Mouse (Mus musculus) neural tube, embryonic 10.5 days (tissue): Measurements from ENCODE around the gene Ugt2a2.
"Not testable (repeated sequence)": the region's sequence is repeated elsewhere in the genome, so short reads cannot be mapped to it uniquely, and the experiment has no call there.

Experiments used
- DNase-seq: peaks from one replicate; pipeline ENCODE4 v3.0.0-alpha.2; 2017; ENCODE audit warnings: low spot score; ENCODE audit errors: extremely low spot score

Ugt2a2 gene

DNA sequence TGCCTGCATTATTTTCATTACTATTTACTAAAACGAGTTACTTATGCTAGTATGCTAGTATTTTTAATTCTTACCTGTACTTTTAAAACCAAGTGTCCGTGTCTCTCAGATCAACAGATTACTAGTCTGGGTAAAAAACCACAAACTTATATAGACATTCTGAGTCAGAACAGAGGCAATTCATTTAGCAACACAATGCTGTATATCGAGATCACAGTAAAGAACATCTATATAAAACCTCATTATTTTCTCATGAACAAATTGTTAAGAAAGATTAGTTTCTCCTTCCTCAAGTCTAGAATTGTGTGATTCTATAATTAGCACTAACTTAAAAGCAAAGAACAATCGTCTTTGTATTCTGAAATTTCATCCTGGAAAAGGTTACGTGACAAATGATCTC, at the start of gene Ugt2a2:
Ugt2a2 (minus strand) TSS at position 101 of the 400 bp plus-strand sequence.
- no peak for DNase-seq

DNA sequence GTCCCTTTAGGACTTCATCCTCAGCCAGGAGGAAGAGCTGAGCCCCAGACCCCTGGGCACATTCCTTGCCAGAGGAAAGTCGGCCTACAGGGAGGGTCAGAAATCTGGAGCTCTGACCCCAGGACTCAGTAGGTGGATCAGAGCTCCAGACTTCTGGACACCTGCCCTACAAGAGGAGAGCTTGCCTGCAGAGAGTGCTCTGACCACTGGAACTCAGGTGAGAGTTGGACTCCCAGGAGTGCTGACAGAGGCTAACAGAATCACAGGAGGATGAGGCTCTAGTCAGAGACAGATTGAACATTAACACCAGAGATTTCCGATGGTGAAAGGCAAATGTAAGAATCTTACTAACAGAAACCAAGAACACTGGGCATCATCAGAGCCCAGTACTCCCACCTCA, 41.5 kb upstream of the Ugt2a2 start:
- not testable (repeated sequence) for DNase-seq

DNA sequence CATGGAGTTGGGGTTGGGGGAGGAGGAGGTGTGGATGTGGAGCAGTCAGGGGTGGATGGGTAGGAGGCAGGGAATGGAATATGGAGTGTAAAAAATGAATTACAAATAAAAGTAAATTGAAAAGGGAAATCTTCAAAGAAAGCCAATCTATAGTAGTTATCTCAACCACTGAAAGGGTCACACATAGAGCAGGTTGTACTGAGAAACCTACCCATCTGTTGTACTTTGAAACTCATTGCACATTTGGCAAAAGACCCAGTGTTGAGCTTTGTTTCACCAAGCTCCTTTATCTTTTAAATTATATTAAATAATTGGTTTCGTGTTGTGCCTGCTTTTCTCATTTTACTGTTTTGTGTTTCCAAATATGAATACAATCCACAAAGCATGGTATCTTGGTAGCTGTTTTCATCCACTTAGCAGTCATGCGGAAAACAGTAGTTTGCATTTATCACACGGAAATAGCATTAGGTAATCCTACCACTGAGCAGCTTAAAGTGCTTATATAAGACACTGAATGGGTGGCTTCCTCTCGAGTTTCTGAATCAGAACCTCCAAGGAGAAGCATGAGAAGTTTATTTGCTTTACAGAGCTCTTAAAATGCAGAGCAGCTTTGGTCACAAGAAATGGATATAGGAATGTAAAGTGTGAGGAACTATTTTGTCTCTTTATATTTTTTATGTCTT, 23.9 kb upstream of the Ugt2a2 start:
- DNase-seq: no peak

DNA sequence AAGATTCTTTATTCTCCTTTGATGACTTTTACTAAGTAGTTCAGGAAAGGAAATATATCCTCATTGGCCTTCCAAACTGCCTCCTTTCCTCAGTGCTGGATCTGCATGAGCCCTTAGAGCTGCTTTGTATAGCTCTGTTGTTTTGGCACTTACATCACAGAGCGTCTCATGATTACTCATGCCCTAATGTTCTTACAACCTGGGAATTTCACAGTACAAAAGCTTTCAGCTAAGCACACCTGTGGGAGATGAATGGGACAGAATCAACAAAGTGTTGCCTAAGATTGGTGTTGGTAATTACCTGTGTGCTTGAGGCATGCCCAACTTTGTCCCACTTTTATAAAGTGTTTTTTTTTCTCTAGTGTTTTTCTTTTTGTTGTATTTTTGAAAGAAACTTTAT, 20.6 kb upstream of the Ugt2a2 start:
- DNase-seq: no peak

DNA sequence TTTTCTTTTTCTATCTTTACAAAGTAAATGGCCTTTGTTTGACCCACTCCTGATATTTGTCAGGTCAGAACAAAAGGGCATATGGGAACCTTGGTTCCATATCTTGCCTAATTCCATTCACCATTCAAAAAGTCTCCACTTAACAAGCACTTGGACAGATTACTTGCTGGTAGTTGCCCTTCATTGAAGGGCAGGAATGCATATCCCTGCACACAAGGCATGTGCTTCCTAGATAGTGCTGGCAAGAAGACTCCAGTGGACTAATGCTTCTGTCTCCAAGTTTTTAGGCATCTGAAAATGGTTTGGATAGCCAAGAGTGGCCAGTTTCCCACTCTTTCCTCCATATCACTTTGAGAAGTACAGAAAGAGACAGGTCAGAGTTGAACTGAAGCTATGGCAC, 17.3 kb upstream of the Ugt2a2 start:
- DNase-seq: no peak

DNA sequence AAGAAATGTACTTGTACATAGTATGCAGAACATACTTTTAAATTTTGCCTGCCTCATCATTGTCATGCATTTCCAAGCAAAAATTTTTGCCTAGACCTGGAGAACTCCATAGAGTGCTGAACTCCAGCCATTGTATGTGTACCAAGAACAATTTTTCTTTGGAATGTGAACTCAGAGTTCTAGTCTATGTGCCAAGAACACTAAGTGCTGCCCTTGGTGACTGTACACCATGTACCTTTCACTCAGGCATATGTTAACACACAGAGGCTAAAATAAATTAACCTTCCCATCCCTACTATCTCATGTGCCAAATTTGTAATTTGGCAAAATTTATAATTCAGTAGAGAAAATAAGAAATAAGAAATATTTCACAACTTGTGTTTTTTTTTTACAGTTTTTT, 16.9 kb upstream of the Ugt2a2 start:
- no peak for DNase-seq

DNA sequence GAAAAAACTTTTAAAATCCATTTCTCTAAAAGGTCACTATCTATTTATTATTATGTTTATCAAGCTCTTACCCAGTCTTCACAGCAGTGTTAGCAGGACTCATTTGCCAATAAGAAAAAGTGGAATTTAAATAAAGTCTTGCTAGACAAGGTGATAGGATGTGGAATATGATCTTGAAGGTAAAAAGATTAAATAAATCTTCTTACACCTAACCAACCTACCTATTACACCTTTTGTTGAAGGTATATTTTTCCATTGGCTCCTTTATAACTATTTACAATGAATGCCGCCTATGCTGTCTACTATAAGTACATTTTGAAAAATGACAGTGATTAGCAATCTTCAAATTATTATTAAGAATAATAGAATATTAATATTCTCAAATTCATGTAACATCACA, 8.7 kb upstream of the Ugt2a2 start, which contains the start of gene Ugt2a1:
Ugt2a1 (minus strand) TSS at position 101 of the 400 bp plus-strand sequence.
- no peak for DNase-seq

DNA sequence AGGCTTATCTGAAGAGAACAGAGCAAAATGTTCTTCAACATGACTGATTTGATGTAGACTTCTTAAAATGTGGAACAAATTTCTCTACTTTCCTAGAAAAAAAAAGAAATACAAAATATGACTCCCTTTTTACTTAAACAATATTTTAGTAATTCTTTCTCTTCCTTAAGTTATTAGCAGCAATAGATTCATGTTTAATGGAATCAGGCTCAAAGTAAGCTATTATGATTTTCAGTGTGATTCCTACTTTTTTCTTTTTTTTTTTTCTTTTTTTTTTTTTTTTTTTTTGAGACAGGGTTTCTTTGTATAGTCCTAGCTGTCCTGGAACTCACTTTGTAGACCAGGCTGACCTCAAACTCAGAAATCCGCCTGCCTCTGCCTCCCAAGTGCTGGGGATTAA, 4.6 kb upstream of the Ugt2a2 start, which contains the start of gene Gm43638:
Gm43638 (minus strand) TSS at position 101 of the 400 bp plus-strand sequence.
- not testable (repeated sequence) for DNase-seq

DNA sequence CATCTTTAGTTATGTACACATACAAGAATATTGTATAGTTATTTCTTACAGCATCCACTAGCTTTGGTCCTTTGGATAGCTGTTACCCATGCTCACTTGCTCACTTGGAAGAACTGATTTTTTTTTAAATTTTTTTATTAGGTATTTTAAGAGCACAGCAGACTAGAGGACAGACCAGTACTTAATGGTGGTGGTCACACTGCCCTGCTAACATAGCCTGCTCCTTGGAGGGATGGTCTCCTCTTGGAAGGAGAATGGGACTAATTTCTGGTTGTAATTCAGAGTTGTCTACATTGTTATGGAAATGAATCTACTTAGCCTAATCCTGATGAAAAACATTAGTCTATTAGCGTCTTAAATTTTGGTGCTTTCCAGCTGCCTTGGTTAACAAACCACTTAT, 23.2 kb downstream of the Ugt2a2 start:
- no peak for DNase-seq

DNA sequence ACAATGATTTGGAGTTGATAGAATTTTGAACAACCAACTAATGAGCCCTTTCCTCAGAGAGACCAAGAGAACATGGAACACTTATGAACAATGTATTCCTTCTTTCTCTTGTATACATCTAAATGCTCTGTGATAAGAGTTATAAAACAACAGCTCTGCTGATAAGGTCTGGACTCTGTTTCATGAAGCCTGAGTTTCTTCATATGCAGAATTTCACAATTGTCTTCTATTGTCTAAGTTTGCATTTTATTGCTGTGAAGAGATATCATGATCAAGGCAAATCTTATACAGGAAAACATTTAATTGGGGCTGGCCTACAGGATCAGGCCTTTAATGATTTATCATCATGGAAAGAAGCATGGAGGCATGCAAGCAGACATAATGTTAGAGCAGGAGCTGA, 24.4 kb downstream of the Ugt2a2 start:
- no peak for DNase-seq

DNA sequence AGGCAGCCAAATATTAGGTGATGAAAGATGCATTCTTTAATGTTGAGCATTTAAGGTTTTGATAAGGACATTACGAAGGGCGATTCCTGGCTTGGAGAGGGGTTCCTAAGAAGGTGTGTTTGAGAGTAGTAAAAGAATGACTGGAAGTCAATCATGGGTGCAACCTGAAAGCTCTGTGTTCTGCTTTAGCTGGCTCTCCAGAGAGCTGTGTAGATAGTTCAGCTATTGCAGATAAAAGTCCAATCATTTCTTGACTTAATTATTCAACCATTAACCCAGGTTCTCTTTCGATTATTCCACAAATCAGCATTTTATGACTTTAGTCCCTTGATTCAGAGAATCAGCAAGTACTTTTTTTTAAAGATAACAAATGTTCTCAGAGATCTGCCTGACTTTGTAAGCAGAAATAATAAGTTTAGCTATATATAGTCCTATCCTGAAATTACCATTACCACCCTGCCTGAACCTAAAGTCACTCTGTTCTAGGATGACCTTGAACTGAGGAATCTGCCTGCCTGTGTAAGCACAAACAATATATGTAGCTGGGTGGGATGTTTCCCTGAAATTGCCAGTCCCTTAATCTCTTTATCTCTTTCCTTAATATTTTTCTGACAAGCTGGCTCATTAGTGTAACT, 25.7 kb downstream of the Ugt2a2 start:
- no peak for DNase-seq

DNA sequence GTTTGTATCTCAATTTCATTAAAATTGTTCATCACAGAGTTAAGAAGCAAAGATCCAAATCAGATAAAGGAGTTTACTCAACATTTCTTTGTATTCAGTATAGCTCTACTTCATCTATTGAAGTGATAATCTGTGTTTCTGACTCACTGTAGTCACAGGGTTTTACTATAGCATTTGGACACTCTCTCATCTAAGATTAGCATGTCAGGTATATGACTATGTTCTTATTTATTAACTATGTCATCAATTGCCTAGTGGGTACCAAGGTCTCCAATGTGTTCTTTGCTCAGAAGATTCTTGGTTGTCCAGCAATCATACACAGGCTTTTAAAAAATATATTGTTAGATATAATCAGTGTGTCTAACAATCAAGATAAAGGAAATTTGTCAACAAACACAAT, 26.5 kb downstream of the Ugt2a2 start:
- DNase-seq: no peak

DNA sequence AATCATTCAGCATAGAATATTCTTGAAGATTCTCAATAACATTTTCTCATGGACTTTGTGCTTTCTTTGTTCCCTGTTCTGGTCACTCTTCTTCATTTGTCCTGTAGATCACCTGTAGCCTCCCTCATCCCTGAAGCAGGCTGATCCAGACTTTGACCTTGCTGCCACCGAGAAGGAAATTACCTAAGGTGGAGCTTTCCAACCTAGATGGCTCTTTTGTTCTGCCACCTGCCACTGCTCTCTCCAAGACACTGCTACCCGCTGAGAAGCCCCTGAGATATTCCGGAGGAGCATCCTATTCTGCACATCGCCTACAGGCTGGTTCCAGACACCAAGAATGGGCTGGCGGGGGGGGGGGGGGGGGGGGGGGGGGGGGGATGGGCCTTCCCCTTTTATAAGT, 29.5 kb downstream of the Ugt2a2 start:
- not testable (repeated sequence) for DNase-seq

DNA sequence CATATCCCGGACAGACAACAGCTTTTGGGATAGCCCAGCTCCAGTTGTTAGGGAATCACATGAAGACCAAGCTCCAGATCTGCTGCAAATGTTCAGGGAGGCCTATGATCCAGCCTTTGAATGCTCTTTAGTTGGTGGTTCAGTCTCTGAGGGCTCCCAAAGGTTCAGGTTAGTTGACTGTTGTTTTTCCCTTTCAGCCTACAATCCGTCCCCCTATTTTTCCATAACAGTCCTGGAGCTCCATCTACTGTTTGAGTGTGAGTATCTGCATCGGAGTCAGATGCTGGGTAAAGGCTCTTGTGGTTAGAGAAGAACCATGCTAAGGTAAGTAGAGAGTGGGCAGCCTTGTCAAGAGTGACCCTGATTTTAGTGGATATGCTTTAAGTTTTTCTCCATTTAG, 45.8 kb downstream of the Ugt2a2 start:
- no peak for DNase-seq

DNA sequence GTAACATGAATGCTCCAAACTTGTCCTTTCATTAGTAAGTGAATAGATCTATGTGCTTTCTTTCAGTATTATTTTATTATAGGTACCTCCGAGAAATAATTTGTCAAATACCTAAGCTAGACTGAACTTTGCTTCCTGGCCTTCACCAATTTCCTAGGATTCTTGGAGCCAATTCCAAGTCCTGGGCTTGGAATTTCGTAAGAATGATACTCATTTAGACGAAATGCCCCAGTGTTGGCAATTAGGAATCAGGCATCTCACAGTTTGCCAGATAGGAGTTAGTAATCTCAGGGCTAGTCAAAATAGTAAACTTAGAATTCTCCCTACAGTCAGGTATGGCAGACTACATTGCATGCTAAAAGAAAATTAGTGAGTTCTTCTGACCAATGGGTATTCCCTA, 56.4 kb downstream of the Ugt2a2 start:
- DNase-seq: no peak

DNA sequence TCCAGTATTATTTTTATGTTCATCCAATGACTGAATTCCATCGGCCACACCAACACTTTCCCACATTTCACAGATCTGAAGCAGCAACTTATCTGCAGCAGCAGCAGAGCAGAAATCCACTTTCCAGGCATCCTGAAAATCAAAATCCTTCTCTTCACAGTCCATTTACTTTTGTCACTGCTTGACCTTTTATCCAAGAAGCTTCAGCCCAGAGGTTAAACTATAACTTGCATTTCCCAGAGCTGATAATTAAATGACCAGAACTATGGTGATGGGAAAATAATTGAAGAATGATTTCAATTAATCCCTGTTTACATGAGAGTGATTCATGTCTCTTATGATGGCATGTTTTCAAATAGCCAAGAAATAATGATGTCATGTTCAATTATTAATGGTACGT, 58.0 kb downstream of the Ugt2a2 start, which contains the start of gene Ugt2b38:
Ugt2b38 (minus strand) TSS at position 163 of the 400 bp plus-strand sequence.
- DNase-seq: not testable (repeated sequence)
